Mouse (Mus musculus) thymus, adult 2 months (tissue): ENCODE results near the gene Rundc1.

Source experiments
- CTCF ChIP-seq: fragments of 200-500 bp; IDR thresholded peaks from 2 replicates; pipeline ENCODE4 v1.5.1; 2012; ENCODE audit warnings: mild to moderate bottlenecking, control low read depth, low read length, moderate library complexity, borderline replicate concordance; ENCODE audit not compliant: control insufficient read depth, poor library complexity, insufficient read depth; ENCODE audit errors: extremely low read depth
- POLR2A ChIP-seq: fragments of 200-500 bp; IDR thresholded peaks from 2 replicates; pipeline ENCODE4 v1.6.1; 2012; ENCODE audit warnings: mild to moderate bottlenecking, low read length, control low read depth, moderate library complexity; ENCODE audit not compliant: control insufficient read depth, poor library complexity, insufficient read depth; ENCODE audit errors: extremely low read depth

DNA sequence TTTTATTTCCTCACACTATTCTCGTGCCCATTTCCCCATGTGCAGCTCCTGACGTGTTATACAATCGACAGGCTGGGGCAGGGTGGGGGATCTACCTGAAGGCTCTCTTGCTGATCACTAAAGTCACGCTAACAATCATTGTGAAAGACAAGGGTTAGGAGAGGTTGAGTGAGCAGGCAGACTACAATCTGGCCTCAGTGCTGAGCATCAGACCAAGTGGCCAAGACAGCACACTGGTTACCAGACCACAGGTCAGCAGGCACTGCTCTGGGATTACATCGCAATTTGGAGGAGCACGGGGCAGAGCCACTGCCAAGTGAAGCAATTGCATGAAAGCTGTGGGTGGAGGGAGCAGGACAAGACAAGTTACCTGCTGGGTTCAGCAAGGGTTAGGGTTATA, 46.0 kb upstream of the Rundc1 start:
- TF ChIP-seq CTCF (no peak), POLR2A (no peak)
